8 mouse cellular contexts compared by ENCODE assay signal in the genomic region with DNA sequence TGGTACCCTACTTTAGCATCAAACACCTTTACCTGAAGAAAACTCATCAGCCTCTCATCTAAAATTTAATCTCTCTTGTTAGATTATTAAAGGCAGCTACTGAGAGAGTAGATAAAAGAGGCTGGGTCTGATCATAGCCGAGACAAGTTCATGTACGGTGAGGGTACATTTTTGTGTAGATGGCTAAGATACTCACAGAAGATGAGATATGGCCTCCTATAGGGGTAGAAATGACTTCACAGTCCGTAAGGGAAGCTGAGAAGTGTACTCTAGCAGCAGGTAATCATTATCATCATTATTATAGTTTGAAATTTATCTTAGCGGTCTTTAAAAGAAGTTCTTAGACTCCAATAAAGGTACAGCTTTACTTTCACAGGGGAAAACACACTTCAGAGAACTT. TPM values are rescaled to one million over a fixed set of nuclear protein-coding genes. Genes with fewer than 3 reads are reported as not detected.
DNase-seq lines count a peak whose midpoint lies in the region; ATAC-seq lines count a peak whose summit lies in the region.

No protein-coding gene starts in this region.

- peak overlapping the region; percentile 25 for H3K4me2 ChIP-seq in liver, embryonic 11.5 days
- H3K4me2 ChIP-seq in forebrain, embryonic 14.5 days (ENCODE audit: low read length): peak overlapping the region; percentile 84
- H3K4me2 ChIP-seq in neural tube, embryonic 13.5 days: peak overlapping the region; percentile 89

- DNase-seq in liver, embryonic 11.5 days (ENCODE audit: low spot score): no peak
- DNase-seq in liver: no peak
- DNase-seq in forebrain, embryonic 14.5 days (ENCODE audit: low spot score): no peak
- DNase-seq in limb, embryonic 10.5 days (ENCODE audit: low spot score): no peak
- no peak for DNase-seq in T-cell, adult 2 months (ENCODE audit: low spot score)
- DNase-seq in layer of hippocampus, adult 9-10 months (ENCODE audit: low spot score): no peak
- no peak for DNase-seq in kidney, adult 8-10 months

- H3K27me3 ChIP-seq in liver, embryonic 11.5 days (replicated peaks; ENCODE audit: control insufficient read depth, insufficient read depth, low read length): no peaks in the 10 kb centered on the region
- no peaks in the 10 kb centered on the region for H3K27me3 ChIP-seq in forebrain, embryonic 14.5 days (replicated peaks; ENCODE audit: control insufficient read depth, insufficient read depth, low read length)
- no peaks in the 10 kb centered on the region for H3K27me3 ChIP-seq in limb, embryonic 10.5 days (ENCODE audit: low read depth, poor library complexity, severe bottlenecking)
- no peaks in the 10 kb centered on the region; the same call in 1 of the 2 replicates for H3K27me3 ChIP-seq in neural tube, embryonic 13.5 days

- no peaks in the 10 kb centered on the region; the same call in 1 of the 2 replicates for H3K36me3 ChIP-seq in liver, embryonic 11.5 days (ENCODE audit: control insufficient read depth, insufficient read depth, low read length)
- H3K36me3 ChIP-seq in forebrain, embryonic 14.5 days (ENCODE audit: control insufficient read depth, insufficient read depth, low read length): no peaks in the 10 kb centered on the region
- peaks cover 6% of the 10 kb centered on the region; the same call in 1 of the 2 replicates for H3K36me3 ChIP-seq in limb, embryonic 10.5 days
- 0 out of 2 replicates have a peak, but pooled peaks cover 5% of the 10 kb centered on the region for H3K36me3 ChIP-seq in neural tube, embryonic 13.5 days

- H3K4me1 ChIP-seq in liver, embryonic 11.5 days (replicated peaks; ENCODE audit: control insufficient read depth, insufficient read depth, low read length): peaks cover 4% of the 10 kb centered on the region
- H3K4me1 ChIP-seq in forebrain, embryonic 14.5 days (ENCODE audit: control insufficient read depth, insufficient read depth, low read length): peaks cover 6% of the 10 kb centered on the region
- peaks cover 7% of the 10 kb centered on the region for H3K4me1 ChIP-seq in limb, embryonic 10.5 days
- H3K4me1 ChIP-seq in neural tube, embryonic 13.5 days (replicated peaks): peaks cover 19% of the 10 kb centered on the region

- no peaks in the 10 kb centered on the region for H3K9me3 ChIP-seq in liver, embryonic 11.5 days (ENCODE audit: control insufficient read depth, low read length)
- no peaks in the 10 kb centered on the region for H3K9me3 ChIP-seq in forebrain, embryonic 14.5 days (replicated peaks; ENCODE audit: control insufficient read depth, low read length)
- no peaks in the 10 kb centered on the region for H3K9me3 ChIP-seq in limb, embryonic 10.5 days (replicated peaks)
- no peaks in the 10 kb centered on the region for H3K9me3 ChIP-seq in neural tube, embryonic 13.5 days

- no peak overlapping the region for H3K9ac ChIP-seq in liver, embryonic 11.5 days (ENCODE audit: low read depth, low read length)
- no peak overlapping the region for H3K9ac ChIP-seq in forebrain, embryonic 14.5 days (ENCODE audit: low read length)
- H3K9ac ChIP-seq in neural tube, embryonic 13.5 days: no peak overlapping the region

- ATAC-seq in liver, embryonic 11.5 days (replicated peaks; ENCODE audit: low FRiP score): peak; percentile 25; the same call in 1 of the 2 replicates
- peak; percentile 15 for ATAC-seq in forebrain, embryonic 14.5 days
- peak; percentile 34; the same call in 1 of the 2 replicates for ATAC-seq in neural tube, embryonic 13.5 days (ENCODE audit: low read depth)

- H3K27ac ChIP-seq in liver, embryonic 11.5 days (ENCODE audit: low read depth, low read length): no peak overlapping the region
- no peak overlapping the region for H3K27ac ChIP-seq in forebrain, embryonic 14.5 days (ENCODE audit: low read depth, low read length)
- peak overlapping the region; percentile 84 for H3K27ac ChIP-seq in limb, embryonic 10.5 days
- H3K27ac ChIP-seq in neural tube, embryonic 13.5 days (replicated peaks): no peak overlapping the region

- H3K4me3 ChIP-seq in liver, embryonic 11.5 days (ENCODE audit: low read depth, low read length): peak overlapping the region; percentile 94
- H3K4me3 ChIP-seq in forebrain, embryonic 14.5 days (ENCODE audit: low read depth, low read length): peak overlapping the region; percentile 57
- H3K4me3 ChIP-seq in limb, embryonic 10.5 days: peak overlapping the region; percentile 93
- peak overlapping the region; percentile 91 for H3K4me3 ChIP-seq in neural tube, embryonic 13.5 days

- 67% methylated on average over 4 of the region's 4 CpGs for WGBS in liver, embryonic 11.5 days
- 75% methylated on average over 4 of the region's 4 CpGs for WGBS in forebrain, embryonic 14.5 days
- 73% methylated on average over 4 of the region's 4 CpGs for WGBS in limb, embryonic 10.5 days
- WGBS in neural tube, embryonic 13.5 days: 71% methylated on average over 4 of the region's 4 CpGs

RNA-seq across cellular contexts. Expression of a gene that starts 0.4 kb away (rescaled TPM):
- 25.8 and 31.5 TPM in 2 replicates for polyA plus RNA-seq in liver, embryonic 11.5 days (2014; fragmentation: Nextera tagmentation; extraction: Ambion mirVana)
- polyA plus RNA-seq in forebrain, embryonic 14.5 days (2014; fragmentation: Nextera tagmentation; extraction: Ambion mirVana): 32.2 and 35.1 TPM in 2 replicates
- 25.9 and 29.9 TPM in 2 replicates for polyA plus RNA-seq in limb, embryonic 10.5 days (2016; fragmentation: Nextera tagmentation; extraction: Ambion mirVana)
- 35.2 and 36.6 TPM in 2 replicates for polyA plus RNA-seq in neural tube, embryonic 13.5 days (2015; fragmentation: Nextera tagmentation; extraction: Ambion mirVana)

RNA-seq across cellular contexts. Expression of a gene that starts 10.9 kb away (rescaled TPM):
- polyA plus RNA-seq in liver, embryonic 11.5 days (2014; fragmentation: Nextera tagmentation; extraction: Ambion mirVana): 0.27 and 0.65 TPM in 2 replicates
- polyA plus RNA-seq in forebrain, embryonic 14.5 days (2014; fragmentation: Nextera tagmentation; extraction: Ambion mirVana): 17.4 and 17.6 TPM in 2 replicates
- 0.60 and 1.4 TPM in 2 replicates for polyA plus RNA-seq in limb, embryonic 10.5 days (2016; fragmentation: Nextera tagmentation; extraction: Ambion mirVana)
- polyA plus RNA-seq in neural tube, embryonic 13.5 days (2015; fragmentation: Nextera tagmentation; extraction: Ambion mirVana): 9.9 and 10.9 TPM in 2 replicates

RNA-seq across cellular contexts. Expression of a gene that starts 22.8 kb away (rescaled TPM):
- polyA plus RNA-seq in liver, embryonic 11.5 days (2014; fragmentation: Nextera tagmentation; extraction: Ambion mirVana): 31.5 and 31.6 TPM in 2 replicates
- polyA plus RNA-seq in forebrain, embryonic 14.5 days (2014; fragmentation: Nextera tagmentation; extraction: Ambion mirVana): 10.3 and 11.5 TPM in 2 replicates
- polyA plus RNA-seq in limb, embryonic 10.5 days (2016; fragmentation: Nextera tagmentation; extraction: Ambion mirVana): 18.2 and 19.4 TPM in 2 replicates
- 5.5 and 8.8 TPM in 2 replicates for polyA plus RNA-seq in neural tube, embryonic 13.5 days (2015; fragmentation: Nextera tagmentation; extraction: Ambion mirVana)

RNA-seq across cellular contexts. Expression of a gene that starts 29.2 kb away (rescaled TPM):
- 29.2 and 30.0 TPM in 2 replicates for polyA plus RNA-seq in liver, embryonic 11.5 days (2014; fragmentation: Nextera tagmentation; extraction: Ambion mirVana)
- polyA plus RNA-seq in forebrain, embryonic 14.5 days (2014; fragmentation: Nextera tagmentation; extraction: Ambion mirVana): 7.4 and 8.1 TPM in 2 replicates
- 16.9 and 19.5 TPM in 2 replicates for polyA plus RNA-seq in limb, embryonic 10.5 days (2016; fragmentation: Nextera tagmentation; extraction: Ambion mirVana)
- polyA plus RNA-seq in neural tube, embryonic 13.5 days (2015; fragmentation: Nextera tagmentation; extraction: Ambion mirVana): 11.0 and 11.9 TPM in 2 replicates

Comparison
In these comparisons a context has a peak if more than half of its experiments do, and no peak if none do; other contexts are left out.
1. H3K4me2 ChIP-seq: peak in every context shown above with its lines; median percentile 89 in neural tube, embryonic 13.5 days; 84 in forebrain, embryonic 14.5 days; 25 in liver, embryonic 11.5 days.